ENCODE assay signal across 1 mouse cellular context in the genomic region with DNA sequence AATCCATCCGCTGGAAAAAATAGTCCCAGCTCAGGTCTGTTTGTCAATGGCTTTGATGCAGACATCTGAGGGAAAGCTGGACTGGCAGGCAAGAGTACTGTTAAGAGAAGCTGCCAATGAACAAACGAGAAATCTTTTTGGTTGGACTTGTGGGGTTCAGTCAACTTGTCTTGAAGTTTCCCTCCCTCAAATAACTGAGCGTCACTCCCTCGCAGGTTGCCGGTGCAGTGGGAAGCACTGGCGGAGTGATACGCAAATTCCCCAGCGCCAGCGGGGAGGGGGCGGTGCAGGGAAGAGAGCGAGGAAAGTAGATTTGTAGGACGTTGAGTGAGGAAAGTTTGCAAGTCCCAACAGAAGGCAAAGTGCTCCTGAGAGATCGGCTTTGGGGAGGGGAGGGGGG.
TF ChIP-seq lines count a peak whose summit lies in the region.

Col4a5 (plus strand) TSS at position 276 of the 400 bp plus-strand sequence.

TF ChIP-seq in MEL, 35 proteins besides CTCF, POLR2A, EP300 and RAD21 (continued from another document):
- TF ChIP-seq CHD2 (IDR thresholded peaks at IDR 0.05; ENCODE audit: low read length) (no peak), RCOR1 (IDR thresholded peaks at IDR 0.05; ENCODE audit: low read depth, low read length) (no peak), BHLHE40 (IDR thresholded peaks at IDR 0.05; ENCODE audit: borderline replicate concordance, low read depth, low read length) (no peak), CHD1 (IDR thresholded peaks at IDR 0.05; ENCODE audit: low read depth, low read length) (no peak)
